Mouse (Mus musculus) granulocyte monocyte progenitor cell, adult 5-6 weeks (primary cell): ENCODE measurements at regions not wholly inside any gene's neighbourhood (a gene's known extent, or its start where the extent isn't known, plus 50 kb on each side); places are given as distances from the start of the nearest gene placed in this dataset.

Experiments
- ATAC-seq: replicated peaks from 2 replicates; pipeline ENCODE4 v1.8.0; 2016; ENCODE audit warnings: mild to moderate bottlenecking, moderate TSS enrichment, inconsistent platforms; ENCODE audit not compliant: poor library complexity, severe bottlenecking

DNA sequence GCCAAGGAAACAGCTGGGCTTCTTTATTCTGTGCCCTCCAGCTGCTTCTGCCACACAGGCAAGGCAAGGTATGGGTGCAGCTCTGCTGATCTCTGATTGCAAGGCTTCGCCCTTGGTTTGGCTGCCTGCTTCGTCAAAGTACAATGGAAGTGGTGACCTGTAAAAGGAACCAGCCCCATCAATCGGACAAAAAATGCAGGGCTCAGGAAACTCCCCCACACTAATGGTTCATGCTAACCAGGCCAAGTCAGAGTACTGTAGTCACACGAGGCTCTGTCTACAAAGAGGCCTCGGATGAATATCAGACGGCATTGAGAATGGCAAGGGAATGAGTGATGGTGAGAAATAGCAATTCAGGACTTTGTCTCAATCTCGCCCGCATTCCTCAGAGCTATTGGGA is 433.8 kb downstream of the Meis1 start:
- ATAC-seq = no peak

DNA sequence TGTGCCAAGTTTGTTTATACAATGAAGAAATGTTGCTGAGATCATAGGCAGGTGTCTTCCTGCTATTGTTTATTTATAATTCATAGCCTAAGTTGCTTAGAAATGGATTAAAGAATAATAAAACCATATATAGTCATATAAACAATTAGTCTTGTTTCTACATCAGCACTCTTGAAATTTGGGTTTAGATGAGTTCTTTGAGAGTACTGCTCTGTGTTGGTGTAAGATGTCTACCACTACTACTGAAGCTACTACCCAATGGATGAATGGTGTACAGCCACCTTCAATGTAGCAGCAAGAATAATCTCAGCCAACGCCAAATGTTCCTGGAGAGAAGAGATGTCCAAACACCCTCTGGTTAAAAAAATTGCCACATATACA is 436.0 kb downstream of the Meis1 start:
- no peak for ATAC-seq

DNA sequence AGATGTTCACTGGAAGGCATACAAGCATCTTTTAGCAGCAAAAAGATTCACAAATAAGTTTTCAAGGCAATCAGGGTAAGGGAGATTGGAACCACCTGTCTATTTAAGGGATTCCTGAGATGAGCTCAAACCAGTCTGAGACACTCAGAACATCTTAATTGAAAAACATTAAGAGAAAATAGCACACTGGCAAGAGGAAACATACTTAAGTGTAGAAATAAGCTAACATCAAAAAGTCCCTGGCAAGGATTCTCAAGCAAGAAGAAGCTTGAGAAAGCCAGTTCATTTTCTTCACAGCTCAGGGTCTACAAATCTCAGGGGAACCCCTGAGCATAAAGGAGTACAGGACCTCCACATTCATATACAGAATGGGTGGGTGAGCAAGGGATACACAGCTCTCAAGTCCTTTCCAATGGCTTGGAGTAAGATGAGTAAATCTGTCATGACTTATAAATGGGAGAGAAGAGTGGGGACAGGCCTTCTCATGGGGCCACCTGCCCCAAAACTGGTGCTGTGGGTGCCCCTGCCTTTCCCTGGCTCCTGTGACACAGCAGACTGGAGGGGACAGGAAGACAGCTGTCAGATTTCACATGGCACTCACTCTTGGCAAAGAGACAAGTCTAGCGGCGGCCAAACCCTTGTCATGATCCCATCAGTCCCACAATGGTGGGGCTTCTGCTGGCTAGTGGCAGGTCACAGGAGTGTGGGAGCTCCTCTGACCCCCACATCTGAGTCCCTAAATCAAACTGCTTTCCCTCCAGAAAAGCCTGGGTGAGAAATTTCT is 436.6 kb downstream of the Meis1 start:
- ATAC-seq = no peak

DNA sequence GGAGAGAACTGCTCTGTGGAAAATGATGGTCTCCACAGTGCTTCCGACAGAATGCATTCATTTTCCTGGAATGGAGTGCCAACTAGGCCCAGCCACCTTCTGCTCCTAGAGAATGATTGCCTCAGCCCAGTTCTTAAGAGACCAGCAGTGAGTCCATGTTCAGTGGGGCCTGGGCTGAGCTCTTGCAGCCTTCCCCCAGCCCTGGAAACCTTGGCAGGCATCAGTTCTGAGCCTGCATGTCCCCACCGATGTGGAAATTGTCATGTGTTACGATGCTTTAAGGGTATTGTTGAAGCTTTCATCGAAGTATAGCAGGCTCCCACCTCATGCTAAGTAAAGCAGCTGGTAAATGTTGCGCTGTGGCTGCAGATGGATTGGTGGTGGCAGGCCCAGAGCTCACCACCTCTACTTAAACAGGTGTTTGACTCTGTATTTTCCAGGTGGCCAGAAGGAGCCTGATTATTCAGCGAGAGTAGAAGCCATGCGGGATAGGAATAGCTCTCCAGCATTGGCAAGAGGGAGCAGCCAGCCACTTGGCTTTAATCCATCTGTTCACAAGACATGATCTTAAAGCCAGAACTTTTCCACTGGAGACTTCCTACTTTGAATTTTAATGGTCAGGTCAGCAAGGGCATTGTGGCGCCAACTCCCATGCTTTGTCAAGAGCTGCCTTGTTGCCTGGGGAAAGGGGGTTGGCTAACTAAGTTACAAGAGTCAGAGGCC is 437.5 kb downstream of the Meis1 start:
- no peak for ATAC-seq

DNA sequence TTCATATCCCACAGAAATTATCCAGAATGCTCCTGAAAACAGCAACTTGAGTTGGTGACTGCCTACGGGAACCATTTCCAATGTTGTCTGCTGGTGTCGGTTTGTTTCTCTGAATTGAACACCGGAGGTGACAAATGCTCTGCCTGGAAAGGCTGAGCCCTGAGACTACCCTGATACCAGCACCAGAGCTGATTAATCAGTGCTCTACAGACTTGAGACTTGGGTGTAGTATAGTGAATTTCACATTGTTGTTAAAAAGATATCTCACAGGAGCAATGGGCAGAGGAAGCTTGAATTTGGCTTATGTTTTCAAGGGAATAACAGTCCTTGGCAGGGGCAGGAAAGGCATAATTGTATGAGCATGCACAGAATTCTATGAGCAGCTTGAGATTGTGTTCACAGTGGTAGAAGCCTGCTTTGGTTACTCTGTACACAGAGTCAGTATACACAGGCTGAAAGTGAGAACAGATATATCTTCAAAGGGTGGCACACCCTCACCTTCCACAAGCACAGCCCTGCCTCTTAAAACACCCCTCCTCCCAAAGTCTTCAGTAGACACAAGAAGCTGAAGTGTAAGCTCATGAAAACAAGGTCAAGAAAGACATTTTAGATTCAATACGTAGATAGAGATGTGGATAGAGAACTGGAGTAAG is 447.1 kb downstream of the Meis1 start:
- no peak for ATAC-seq

DNA sequence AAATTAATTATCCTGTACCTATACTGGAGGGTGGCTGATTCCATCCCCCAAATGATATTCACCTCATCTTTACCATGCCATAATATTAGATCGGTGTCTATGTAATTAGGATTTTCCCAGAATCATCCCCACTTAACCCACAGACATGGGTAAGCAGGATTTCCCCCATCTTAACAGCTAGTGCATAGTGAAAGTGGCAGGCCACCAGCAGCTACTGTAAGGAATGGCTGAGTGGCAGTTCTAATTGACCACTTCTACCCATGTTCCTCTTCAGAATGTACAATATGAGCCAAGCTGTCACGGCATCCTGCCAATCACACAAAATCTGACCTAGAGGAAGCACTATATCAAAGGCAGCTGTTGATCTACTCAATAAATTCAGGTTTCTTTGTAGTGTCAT is 455.8 kb downstream of the Meis1 start:
- ATAC-seq = no peak

DNA sequence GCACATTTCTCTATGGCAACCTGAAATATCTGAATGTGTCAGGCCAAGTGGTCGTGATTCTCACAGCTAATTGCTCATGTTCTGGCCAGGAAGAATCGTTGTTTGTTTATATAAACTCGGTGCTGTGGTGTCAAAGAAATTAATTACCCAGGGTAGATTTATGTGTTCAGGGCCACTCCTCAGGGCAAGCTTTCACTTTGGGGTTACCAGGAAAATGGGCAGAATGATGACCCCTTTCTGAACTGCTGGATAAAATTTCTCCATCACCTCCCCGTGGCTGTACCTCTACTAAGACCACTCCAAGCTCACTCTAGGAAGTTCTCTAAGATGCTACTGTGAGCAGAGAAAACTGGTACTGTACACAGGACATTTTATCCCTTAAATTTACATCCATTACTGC is 460.1 kb downstream of the Meis1 start:
- ATAC-seq = no peak

DNA sequence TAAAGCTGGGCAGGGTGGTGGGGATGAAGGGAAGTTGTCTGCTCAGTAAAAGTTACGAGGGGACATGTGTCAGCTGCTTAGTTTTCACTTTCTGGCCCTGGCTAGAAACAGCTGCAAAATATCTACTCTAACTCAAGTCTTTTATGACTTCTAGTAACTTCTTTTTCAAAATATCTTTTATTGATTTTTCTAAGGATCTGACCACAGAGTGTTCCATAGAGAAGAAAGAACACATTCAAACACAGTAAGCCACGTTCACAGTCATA is 483.3 kb downstream of the Meis1 start:
- no peak for ATAC-seq

DNA sequence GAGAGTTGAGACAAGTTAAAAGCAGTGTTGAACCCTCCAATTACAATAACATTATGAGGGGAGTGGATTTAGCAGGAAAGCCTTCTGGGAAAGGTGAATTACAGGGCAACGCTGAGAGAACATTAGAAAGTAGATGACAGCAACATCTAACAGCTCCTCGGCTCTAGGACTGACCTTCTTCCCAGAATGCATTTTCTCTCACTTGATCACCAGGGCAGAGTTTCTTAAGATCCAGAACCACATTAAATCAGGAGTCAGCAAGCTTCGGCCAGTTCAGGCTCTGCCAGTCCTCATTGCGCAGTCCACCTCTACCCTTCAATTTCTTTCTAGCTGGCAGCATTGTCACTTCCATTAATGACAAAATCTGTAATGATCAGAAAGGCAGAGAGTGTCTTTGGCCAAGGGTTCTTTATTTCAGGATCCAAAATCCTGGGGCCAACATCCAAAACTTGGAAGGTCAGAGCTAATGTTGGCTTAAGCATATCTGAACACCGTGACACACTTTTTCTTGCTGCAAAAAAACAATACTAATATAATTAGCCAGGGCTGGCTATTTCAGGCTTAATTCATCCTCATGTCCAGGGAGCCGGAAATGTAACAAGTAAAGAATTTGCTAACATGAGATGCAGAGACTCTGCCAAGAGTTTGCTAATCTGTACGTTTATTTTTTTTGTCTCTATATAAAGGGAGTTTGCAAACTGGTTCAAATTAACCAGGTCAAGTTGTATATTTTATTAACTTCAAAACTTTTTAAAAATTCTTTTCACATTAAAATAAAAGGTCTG is 483.8 kb downstream of the Meis1 start:
- no peak for ATAC-seq

DNA sequence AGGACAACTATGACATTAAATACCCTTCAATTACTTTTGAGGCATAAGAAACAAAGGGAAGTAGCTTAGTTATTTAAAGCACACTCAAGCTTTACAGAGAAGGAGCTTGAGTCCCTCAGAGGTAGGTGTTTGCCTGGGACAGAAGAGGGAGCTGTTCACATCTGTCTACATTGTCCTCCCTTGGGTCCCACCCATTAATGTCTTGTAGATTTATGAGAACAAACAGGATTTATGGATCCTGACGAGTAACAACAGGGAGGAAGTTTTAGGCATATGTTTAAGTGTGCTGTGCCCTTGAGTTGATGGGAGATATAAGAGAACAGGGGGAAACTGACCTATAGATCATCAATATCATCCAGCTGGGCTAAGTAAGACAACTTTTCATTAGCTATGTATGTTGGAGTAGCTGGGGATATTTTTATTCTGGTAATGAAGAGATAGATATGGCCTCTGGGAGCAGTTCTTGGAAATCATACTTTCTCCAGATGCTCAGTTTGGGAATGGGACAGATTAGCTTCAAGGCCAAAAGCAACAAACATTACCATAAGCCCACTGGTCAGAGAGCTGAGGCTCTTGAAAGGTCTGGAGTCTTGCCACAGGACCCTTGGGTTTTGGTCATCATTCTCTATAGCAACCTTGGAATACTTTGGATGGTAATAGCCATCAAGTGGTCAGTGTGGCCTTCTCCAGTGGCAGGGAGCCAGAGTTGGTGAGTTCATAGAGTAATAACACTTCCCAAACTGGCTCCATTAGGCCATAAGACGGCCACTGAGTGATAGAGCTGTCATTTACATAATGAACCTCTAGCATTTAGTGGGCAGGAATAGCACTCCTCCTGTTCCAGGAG is 487.3 kb downstream of the Meis1 start:
- ATAC-seq = no peak

DNA sequence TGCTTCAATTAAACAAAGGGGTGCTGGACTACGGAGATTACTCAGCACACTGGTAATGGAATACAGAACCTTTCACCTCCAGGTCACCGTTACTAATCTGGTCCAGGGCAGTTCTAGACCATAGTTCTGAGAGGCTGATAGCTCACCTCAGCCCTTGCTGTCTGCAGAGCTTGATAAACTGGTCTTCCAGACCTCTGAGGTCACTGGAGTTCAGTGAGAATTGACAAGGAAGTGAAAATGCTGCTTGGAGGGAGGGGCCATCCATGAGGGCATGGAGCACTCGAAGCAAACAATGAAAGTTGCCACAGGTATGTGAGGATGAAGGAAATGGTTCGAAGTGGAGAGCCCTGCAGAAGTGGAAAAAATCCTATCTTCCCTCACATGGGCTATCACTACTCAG is 490.2 kb downstream of the Meis1 start:
- no peak for ATAC-seq

DNA sequence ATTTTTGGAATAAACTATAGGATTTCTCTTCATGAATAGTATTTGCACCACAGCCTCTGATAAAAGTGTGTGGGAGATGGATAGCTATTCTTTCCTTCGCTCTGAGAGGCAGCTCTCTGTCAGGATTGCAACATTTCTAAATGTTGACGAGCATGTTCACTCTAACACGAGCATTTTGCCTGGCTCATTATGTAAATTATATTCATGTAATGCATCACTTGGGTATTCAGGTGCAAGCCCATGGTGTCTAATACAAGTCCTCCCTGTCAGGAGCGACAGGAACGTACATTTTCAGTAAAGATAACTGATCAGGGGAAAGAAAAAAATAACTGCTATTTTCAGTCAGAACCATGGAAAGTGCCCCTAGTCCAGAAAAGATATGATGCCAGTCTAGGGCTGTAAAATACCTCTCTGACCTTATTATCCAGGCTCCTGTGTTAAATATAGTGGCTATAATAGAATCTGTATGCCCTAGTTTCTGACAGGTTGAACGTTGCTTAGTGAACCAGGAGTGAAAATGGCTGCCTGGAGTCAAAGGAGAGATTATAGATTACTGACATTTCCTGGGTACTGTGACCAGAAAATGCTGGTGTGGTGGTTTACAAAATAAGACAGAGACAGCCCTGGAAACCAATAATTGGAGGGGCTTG is 523.6 kb downstream of the Meis1 start:
- ATAC-seq = no peak

DNA sequence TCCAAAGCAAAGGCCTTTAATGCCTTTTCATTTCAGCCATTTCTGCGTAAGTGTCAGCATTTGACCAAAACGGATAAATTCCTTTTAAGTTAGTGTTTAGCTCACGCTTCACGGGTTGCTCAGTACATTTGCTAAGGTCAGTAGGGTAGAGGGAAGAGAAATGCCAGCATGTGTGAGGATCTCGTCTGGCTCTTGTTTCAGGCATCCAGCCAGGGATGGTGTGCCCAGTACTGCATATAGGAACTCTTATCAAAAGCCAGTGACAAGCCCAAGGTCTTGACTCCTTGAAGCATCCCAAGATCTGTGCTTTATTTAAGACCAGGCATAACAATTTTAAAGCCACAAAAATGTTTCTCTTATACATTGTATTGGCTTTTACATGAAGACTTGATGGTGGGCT is 524.8 kb downstream of the Meis1 start:
- no peak for ATAC-seq

DNA sequence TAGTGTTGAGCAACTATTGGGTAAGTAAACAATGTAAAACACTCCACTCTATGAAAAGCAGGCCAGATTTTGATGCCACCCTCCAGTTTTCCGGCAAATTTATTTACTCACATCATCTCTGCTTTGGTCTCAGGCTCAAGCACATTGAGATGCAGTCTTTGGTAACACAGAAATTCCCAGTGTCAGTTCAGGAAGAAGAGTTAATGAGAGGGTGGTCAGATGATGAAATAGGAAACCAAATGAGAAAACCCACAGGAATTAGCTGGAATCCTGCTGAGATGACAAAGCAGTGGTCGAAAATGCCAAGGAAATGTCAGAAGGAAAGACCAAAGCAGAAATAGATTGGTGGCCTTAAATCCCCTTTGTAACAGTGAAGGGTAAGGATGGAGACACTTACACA is 525.7 kb downstream of the Meis1 start:
- no peak for ATAC-seq

DNA sequence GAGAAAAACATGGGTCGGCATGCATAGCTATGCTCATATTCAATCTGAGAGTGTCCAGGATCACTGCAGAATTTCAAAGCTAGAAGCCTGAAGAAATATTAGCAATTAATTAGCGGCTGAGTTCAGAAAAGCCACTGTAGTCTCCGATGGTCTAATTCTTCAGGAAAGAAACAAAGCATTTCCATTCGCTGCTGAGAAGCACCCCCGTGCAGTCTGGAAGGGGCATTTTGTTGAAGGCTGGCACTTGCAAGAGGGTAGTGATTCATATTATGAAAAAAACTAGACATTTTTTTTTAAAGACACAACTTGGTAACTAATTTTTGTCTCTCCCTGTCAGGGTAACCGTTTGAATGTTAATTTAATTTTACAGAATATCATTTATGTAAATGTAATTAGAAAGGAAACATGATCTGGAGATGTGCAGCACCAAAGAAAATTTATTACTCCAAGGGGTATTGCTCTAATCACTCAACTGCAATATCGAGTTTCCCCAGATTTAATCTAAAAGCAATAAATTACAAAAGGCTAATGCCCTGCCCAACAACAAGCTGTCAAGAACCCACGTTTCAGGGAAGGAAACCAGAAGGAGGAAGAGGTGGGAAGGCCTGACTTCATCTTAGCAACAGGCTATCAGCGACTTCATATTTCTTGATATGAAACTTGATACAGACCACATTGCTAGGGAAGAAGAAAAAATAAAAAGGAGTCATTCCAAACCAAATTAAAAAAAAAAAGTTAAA is 529.1 kb downstream of the Meis1 start:
- ATAC-seq = no peak

DNA sequence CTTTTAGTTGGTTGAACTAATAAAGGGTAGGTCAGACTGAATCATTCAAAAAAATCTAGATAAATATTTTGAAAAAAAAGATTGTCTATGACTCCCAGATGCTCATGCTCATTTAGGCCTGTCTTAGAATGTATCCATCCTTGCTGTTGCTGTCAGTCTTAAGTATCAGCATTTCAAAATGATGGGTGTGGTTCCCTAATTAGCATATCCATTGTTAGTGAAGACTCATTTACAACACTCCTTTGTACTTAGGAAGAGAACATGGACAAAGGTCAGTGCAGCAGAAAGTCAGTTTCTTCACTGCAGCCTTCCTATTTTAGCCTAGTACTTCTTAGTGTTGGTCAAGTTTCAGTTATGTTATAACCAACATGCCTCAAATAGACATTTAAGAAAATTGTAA is 525.2 kb upstream of the Etaa1 start:
- ATAC-seq = no peak

DNA sequence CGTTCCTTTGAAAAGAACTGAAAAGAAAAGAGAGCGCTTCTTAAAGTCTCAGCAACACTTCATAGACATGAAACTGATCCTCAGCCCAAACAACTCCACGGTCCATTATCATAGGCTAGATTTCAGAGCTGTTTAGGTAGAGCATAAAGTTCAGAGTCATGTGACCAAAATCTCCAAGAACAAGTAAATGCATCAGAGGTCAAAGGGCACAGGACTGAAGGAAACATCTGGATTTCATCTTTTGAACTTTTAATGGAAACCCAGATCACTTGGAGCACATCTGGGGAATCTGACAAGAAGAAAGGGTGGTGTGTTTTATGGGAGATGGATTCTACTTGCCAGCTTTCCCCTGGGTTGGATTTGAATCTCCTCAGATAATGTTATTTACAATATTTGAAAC is 497.6 kb upstream of the Etaa1 start:
- ATAC-seq = no peak

DNA sequence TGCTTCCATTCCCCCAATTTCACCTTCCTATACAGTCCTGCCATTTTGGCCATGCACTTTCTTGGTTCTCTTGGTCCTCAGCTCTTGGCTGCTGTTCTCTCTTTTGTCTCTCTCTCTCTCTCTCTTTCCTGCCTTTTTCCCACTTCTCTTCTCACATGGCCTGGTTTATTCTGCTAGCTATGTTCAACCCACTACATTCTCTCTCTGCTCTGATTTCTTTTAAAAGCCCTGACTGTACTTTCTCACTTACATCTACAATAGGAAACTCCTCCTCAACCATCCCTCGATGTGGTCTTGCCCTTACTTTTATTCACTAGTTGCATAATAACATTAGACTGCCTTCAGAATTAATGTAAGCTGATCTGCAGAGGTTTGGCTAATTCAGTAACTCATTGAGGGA is 495.2 kb upstream of the Etaa1 start:
- no peak for ATAC-seq

DNA sequence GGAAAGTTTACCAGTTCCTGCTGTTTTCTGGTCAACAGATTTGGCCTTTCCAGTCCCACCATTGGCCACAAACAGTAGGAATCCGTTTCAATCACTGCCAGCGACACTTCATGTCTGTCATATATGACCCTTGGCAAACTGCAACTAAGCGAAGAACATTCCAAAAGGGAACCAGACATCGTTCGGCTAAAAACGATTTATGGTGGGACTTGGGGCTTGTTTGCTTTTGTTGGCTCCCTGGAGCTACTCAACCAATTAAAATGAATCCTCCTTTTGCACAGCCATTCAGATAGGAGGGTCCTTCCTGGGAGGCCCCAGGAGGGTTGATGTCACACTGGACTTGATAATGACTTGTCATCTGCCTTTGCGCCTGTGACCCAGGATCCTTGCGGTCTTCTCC is 490.9 kb upstream of the Etaa1 start:
- ATAC-seq = no peak
